Mouse (Mus musculus) testis, adult 2 months (tissue): ENCODE data around the gene Gm17545. TPM values are rescaled to one million over a fixed set of nuclear protein-coding genes. Genes with fewer than 3 reads are reported as not detected.

ENCODE experiments used
- H3K27ac ChIP-seq: fragments of 200-500 bp; 2 replicates; pipeline ENCODE4 v1.5.1; 2012; ENCODE audit warnings: low read depth, low read length; ENCODE audit not compliant: control insufficient read depth, insufficient read depth
- H3K27me3 ChIP-seq: fragments of 200-500 bp; 2 replicates; pipeline ENCODE4 v1.6.1; 2012; ENCODE audit warnings: mild to moderate bottlenecking, low read length, moderate library complexity; ENCODE audit not compliant: control insufficient read depth, insufficient read depth
- H3K36me3 ChIP-seq: fragments of 200-500 bp; 2 replicates; pipeline ENCODE4 v1.6.1; 2012; ENCODE audit warnings: mild to moderate bottlenecking, low read length; ENCODE audit not compliant: control insufficient read depth, insufficient read depth
- H3K4me1 ChIP-seq: fragments of 200-500 bp; 2 replicates; pipeline ENCODE4 v1.6.1; 2012; ENCODE audit warnings: low read length; ENCODE audit not compliant: control insufficient read depth, insufficient read depth
- H3K4me3 ChIP-seq: fragments of 200-500 bp; 2 replicates; pipeline ENCODE4 v1.5.1; 2012; ENCODE audit warnings: low read depth, mild to moderate bottlenecking, low read length, moderate library complexity, mixed read lengths; ENCODE audit not compliant: control insufficient read depth
- CTCF ChIP-seq: fragments of 200-500 bp; IDR thresholded peaks from 2 replicates; pipeline ENCODE4 v1.5.1; 2012; ENCODE audit warnings: low read depth, mild to moderate bottlenecking, inconsistent platforms, low read length, moderate library complexity; ENCODE audit not compliant: control insufficient read depth, insufficient read depth, insufficient replicate concordance
- POLR2A ChIP-seq: fragments of 200-500 bp; IDR thresholded peaks from 2 replicates; pipeline ENCODE4 v1.6.1; 2012; ENCODE audit warnings: low read depth, mild to moderate bottlenecking, inconsistent platforms, low read length, moderate library complexity; ENCODE audit not compliant: control insufficient read depth
- polyA plus RNA-seq: library from polyadenylated mRNA; depleted of rRNA; stranded (reverse); fragments of >200 nt; gene quantifications from 2 replicates; pipeline ENCODE4 v1.2.3, GENCODE M21; 2012

Gene Gm17545
- polyA plus RNA-seq, 1 experiment: not detected

DNA sequence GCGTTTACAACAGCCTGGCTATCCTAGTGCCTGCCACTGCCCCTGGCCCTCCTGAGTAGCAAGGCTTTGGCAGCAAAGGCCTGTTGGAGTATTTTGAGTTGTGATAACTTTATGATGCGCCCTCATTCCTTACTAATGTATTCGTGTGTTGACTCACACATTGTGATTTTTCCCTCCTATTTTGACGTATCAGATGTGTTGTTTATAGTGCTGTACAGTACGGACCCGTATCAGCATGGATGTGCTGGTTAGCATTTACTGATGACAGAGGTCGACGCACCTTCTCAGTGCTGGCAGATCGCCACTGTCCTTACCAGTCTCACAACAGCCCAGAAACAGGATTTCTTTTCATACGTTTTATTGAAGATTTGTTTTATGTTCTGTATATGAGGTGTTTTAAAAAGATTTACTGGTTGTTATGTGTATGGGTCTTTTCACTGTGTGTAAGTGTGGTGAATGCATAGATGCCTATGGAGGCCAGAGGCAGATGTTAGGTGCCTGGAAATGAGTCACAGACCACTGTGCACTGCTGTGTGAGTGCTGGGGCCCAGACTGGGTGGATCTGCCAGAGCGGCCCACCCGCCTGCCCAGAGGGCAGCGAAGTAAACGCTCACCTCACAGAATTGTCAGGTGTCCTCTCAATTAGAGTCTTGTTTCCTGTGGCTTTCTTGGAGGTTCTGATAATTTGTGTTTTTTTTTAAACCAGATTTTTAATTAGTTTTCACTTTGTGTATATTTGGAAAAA lies 25.3 kb upstream of the Gm17545 start:
- H3K27me3 ChIP-seq: no peaks in the 10 kb centered on the region
- H3K36me3 ChIP-seq: no peaks in the 10 kb centered on the region; the same call in 1 of the 2 replicates
- H3K27ac ChIP-seq: no peak overlapping the region
- TF ChIP-seq CTCF (no peak), POLR2A (no peak)
- no peak overlapping the region for H3K4me3 ChIP-seq
- no peaks in the 10 kb centered on the region for H3K4me1 ChIP-seq

DNA sequence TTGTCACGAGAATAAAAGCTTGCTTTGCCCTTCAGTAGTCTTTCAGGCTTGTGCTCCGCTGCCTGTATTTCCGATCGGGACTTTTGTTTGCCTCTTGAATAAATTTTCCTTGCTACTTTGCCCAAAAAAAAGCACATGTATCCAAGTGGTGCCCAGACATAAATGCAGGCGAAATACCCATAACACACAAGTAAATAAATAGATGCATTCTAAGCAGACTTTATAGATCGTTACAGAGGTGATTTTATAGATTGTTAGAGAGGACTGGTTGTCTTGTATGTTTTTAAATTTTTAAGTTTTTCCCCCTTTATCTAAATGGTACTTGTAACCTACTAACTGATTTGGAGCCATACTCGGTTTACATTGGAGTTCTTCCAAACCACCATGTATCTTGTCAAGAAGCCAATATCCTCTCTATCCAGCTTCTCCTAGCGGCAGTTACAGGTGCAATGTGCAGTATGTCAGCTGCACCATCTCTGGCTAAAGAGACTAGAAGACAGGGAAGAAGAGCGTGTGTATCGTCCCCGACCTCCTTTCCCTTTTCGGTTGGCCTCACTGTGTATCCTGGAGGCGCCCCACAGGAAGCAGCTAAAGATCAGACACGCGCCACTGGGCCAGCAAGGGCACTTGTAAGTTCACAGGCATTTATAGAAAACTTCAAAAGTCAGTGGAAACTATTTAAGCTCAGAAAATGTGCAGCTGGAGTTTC lies 24.4 kb upstream of the Gm17545 start:
- Histone ChIP-seq H3K4me1 (no peaks in the 10 kb centered on the region), H3K27me3 (no peaks in the 10 kb centered on the region), H3K4me3 (no peak overlapping the region), H3K36me3 (no peaks in the 10 kb centered on the region; the same call in 1 of the 2 replicates), H3K27ac (no peak overlapping the region; the same call in 1 of the 2 replicates)
- TF ChIP-seq POLR2A (no peak), CTCF (no peak)

- Histone ChIP-seq H3K27ac (no peak overlapping the region), H3K36me3 (peaks cover under 1% of the 10 kb centered on the region; the same call in 1 of the 2 replicates), H3K4me1 (no peaks in the 10 kb centered on the region), H3K27me3 (no peaks in the 10 kb centered on the region), H3K4me3 (no peak overlapping the region)
- TF ChIP-seq POLR2A (no peak), CTCF (no peak)
Observed at GRCm38 (mm10) chr9:22430315-22430840, 23.7 kb upstream of the Gm17545 start.

GRCm38 (mm10) chr9:22433221-22433620 lies 20.9 kb upstream of the Gm17545 start:
- Histone ChIP-seq H3K27me3 (no peaks in the 10 kb centered on the region), H3K4me3 (no peak overlapping the region), H3K36me3 (peaks cover 1% of the 10 kb centered on the region), H3K27ac (no peak overlapping the region), H3K4me1 (no peaks in the 10 kb centered on the region)
- no peak for TF ChIP-seq CTCF
- no peak for TF ChIP-seq POLR2A

DNA sequence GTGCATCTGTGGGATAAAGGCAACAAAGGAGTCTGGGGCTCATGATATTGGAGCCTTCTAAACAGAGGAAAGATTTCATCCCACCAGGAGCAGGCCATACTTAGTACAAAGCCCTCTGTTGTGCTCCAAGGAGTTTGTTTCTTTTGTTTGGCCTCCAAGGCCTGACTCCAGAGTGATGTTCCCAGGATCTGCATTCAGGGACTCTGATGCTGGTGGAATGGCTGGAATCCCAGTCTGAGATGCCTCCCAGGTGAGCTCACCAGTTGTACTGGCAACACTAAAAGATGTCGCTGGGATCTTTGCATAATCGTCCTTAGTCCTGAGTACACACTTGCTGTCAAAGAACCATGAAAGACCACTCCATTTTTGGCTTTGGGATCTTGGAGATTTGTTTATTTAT lies 20.0 kb upstream of the Gm17545 start:
- Histone ChIP-seq H3K4me3 (no peak overlapping the region), H3K27ac (no peak overlapping the region), H3K27me3 (no peaks in the 10 kb centered on the region), H3K4me1 (no peaks in the 10 kb centered on the region), H3K36me3 (peaks cover 2% of the 10 kb centered on the region)
- TF ChIP-seq CTCF: no peak
- TF ChIP-seq POLR2A: no peak

GRCm38 (mm10) chr9:22438826-22439225 lies 15.3 kb upstream of the Gm17545 start:
- Histone ChIP-seq H3K27me3 (no peaks in the 10 kb centered on the region), H3K4me1 (no peaks in the 10 kb centered on the region), H3K4me3 (no peak overlapping the region), H3K27ac (no peak overlapping the region), H3K36me3 (peaks cover 3% of the 10 kb centered on the region)
- no peak for TF ChIP-seq CTCF
- TF ChIP-seq POLR2A: no peak

GRCm38 (mm10) chr9:22443157-22443556 lies 10.9 kb upstream of the Gm17545 start:
- peaks cover 2% of the 10 kb centered on the region; the same call in 1 of the 2 replicates for H3K36me3 ChIP-seq
- TF ChIP-seq POLR2A: no peak
- TF ChIP-seq CTCF: no peak
- no peak overlapping the region for H3K4me3 ChIP-seq
- no peaks in the 10 kb centered on the region for H3K4me1 ChIP-seq
- H3K27me3 ChIP-seq: no peaks in the 10 kb centered on the region
- no peak overlapping the region for H3K27ac ChIP-seq
